Mouse (Mus musculus): ENCODE results near the gene Zfp652.
"Not testable (repeated sequence)": the region's sequence is repeated elsewhere in the genome, so short reads cannot be mapped to it uniquely, and the experiment has no call there.

The Zfp652 gene

GRCm38 (mm10) chr11:95712085-95712562 lies 349 bp upstream of the Zfp652 start:
- peak in 1 of 2 experiments; percentile 37 for DNase-seq

GRCm38 (mm10) chr11:95713225-95713810 lies 845 bp downstream of the Zfp652 start:
- DNase-seq: peak in 1 of 2 experiments; percentile 77

- peak; percentile 27 to 32 for DNase-seq
Observed at GRCm38 (mm10) chr11:95713811-95714241, 1.4 kb downstream of the Zfp652 start.

GRCm38 (mm10) chr11:95714411-95714810 lies 1.9 kb downstream of the Zfp652 start:
- peak in 1 of 2 experiments; percentile 19 for DNase-seq

- peak; percentile 9 to 11 for DNase-seq
Observed at GRCm38 (mm10) chr11:95716136-95716535, 3.7 kb downstream of the Zfp652 start.

GRCm38 (mm10) chr11:95719356-95719755 lies 6.9 kb downstream of the Zfp652 start:
- DNase-seq: peak; percentile 32 to 49

- DNase-seq: no peak
Observed at GRCm38 (mm10) chr11:95723287-95723686, 10.8 kb downstream of the Zfp652 start, which contains the start of gene B130006D01Rik. B130006D01Rik (plus strand) TSS chr11:95723587.

- no peak for DNase-seq
Observed at GRCm38 (mm10) chr11:95724466-95724865, 12.0 kb downstream of the Zfp652 start.

GRCm38 (mm10) chr11:95726156-95726555 lies 13.7 kb downstream of the Zfp652 start:
- no peak for DNase-seq

GRCm38 (mm10) chr11:95727947-95728346 lies 15.5 kb downstream of the Zfp652 start:
- no peak for DNase-seq

GRCm38 (mm10) chr11:95728916-95729907 lies 16.7 kb downstream of the Zfp652 start:
- no peak for DNase-seq

GRCm38 (mm10) chr11:95734485-95734884 lies 22.0 kb downstream of the Zfp652 start:
- DNase-seq: no peak

- DNase-seq: peak; percentile 31 to 47
Observed at GRCm38 (mm10) chr11:95737811-95738210, 25.3 kb downstream of the Zfp652 start.

- no peak for DNase-seq
Observed at GRCm38 (mm10) chr11:95744521-95744920, 32.0 kb downstream of the Zfp652 start.

GRCm38 (mm10) chr11:95746821-95747220 lies 34.3 kb downstream of the Zfp652 start:
- peak; percentile 70 to 71 for DNase-seq

- no peak for DNase-seq
Observed at GRCm38 (mm10) chr11:95748331-95748730, 35.9 kb downstream of the Zfp652 start.

GRCm38 (mm10) chr11:95749619-95750018 lies 37.1 kb downstream of the Zfp652 start:
- no peak for DNase-seq

- peak; percentile 90 to 96 for DNase-seq
Observed at GRCm38 (mm10) chr11:95750995-95751394, 38.5 kb downstream of the Zfp652 start.

- not testable (repeated sequence) for DNase-seq
Observed at GRCm38 (mm10) chr11:95755137-95755536, 42.7 kb downstream of the Zfp652 start.

GRCm38 (mm10) chr11:95760521-95760920 lies 48.0 kb downstream of the Zfp652 start:
- DNase-seq: no peak

GRCm38 (mm10) chr11:95762996-95763395 lies 50.5 kb downstream of the Zfp652 start:
- DNase-seq: no peak

- DNase-seq: no peak
Observed at GRCm38 (mm10) chr11:95764806-95765205, 52.3 kb downstream of the Zfp652 start.

GRCm38 (mm10) chr11:95765334-95765733 lies 52.9 kb downstream of the Zfp652 start:
- DNase-seq: no peak
